Mouse (Mus musculus): ENCODE data around the gene Zap70.

DNA sequence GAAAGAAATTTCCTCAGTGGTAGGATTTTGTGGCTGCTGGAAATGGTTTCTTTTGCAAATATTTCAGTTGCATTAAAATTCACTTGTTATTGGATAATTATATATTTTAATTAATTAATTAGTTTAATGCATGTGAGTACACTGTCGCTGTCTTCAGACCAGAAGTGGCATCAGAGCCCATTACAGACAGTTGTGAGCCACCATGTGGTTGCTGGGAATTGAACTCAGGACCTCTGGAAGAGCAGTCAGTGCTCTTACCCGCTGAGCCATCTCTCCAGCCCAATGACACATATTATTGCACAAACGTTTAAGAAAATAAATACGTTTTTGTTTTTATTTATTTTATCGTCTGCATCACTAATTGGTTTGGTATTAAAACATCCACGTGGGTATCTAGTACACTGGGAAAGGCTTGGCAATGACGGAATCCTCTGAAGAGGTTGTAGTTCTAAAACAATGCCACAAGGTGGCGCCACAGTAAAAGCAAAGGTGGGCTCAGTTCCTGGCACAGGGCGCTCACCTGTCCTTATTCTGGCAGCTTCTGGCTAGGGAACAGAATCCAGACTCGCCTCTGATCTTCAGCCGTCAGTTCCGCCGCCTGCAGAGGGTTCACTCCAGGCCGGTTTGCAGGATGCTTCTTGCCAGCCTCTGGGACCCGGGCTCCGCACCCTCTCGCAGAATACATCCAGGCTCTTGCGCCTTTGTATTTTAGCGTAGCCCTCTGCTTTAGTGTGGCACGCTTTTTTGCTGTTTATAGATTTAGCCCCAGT, 23.0 kb downstream of the Zap70 start:
- TF ChIP-seq TAL1 (conservative IDR thresholded peaks at IDR 0.05; ENCODE audit: low read depth, low read length) = no peak
- peak; percentile 65 for TF ChIP-seq CTCF (IDR thresholded peaks at IDR 0.05; ENCODE audit: low read depth, low read length)
- no peak for TF ChIP-seq GATA1 (IDR thresholded peaks at IDR 0.05; ENCODE audit: borderline replicate concordance, low read length)
- no peak for TF ChIP-seq POLR2AphosphoS5 (IDR thresholded peaks at IDR 0.05; ENCODE audit: insufficient replicate concordance, low read depth, low read length)
- TF ChIP-seq GATA2 (IDR thresholded peaks at IDR 0.05; ENCODE audit: borderline replicate concordance, low read depth, low read length) = no peak
